Mouse (Mus musculus) megakaryocyte, adult 5-6 weeks (primary cell): ENCODE measurements at regions not wholly inside any gene's neighbourhood (a gene's known extent, or its start where the extent isn't known, plus 50 kb on each side); places are given as distances from the start of the nearest gene placed in this dataset.
"Not testable (repeated sequence)": the region's sequence is repeated elsewhere in the genome, so short reads cannot be mapped to it uniquely, and the experiment has no call there.

Source experiments
- ATAC-seq: 2 replicates; pipeline ENCODE4 v1.8.0; 2016; ENCODE audit warnings: mild to moderate bottlenecking, inconsistent platforms; ENCODE audit not compliant: poor library complexity, severe bottlenecking

- ATAC-seq = not testable (repeated sequence)
Observed at GRCm38 (mm10) chr1:166576651-166577050, 70.8 kb downstream of the Gm4847 start.

- peak; percentile 99 for ATAC-seq
Observed at GRCm38 (mm10) chr1:166571776-166572175, 74.4 kb upstream of the Gm4846 start.
